Mouse (Mus musculus): ENCODE results near the gene Adora3.

GRCm38 (mm10) chr3:105865122-105865521 lies 5.5 kb upstream of the Adora3 start:
- TF ChIP-seq CTCF (IDR thresholded peaks at IDR 0.05; ENCODE audit: low read depth), result no peak
- no peak for TF ChIP-seq EP300 (IDR thresholded peaks at IDR 0.05; ENCODE audit: low read depth)

All from liver, embryonic 14.5 days (tissue).